Mouse (Mus musculus) gastrocnemius, postnatal 4 days (tissue): Measurements from ENCODE around the gene Baiap2l1. TPM values are rescaled to one million over a fixed set of nuclear protein-coding genes. Genes with fewer than 3 reads are reported as not detected.
"Not testable (repeated sequence)": the region's sequence is repeated elsewhere in the genome, so short reads cannot be mapped to it uniquely, and the experiment has no call there.

ENCODE experiments used
- DNase-seq, 2 experiments: peaks; one replicate each; pipeline ENCODE4 v3.0.0; 2021 to 2022; ENCODE audit warnings: low spot score in 2 of 2, mixed read lengths in 2 of 2
- total RNA-seq, 2 experiments: library from RNA; stranded (reverse); gene quantifications; 2 replicates each; pipeline ENCODE4 v1.2.3; 2021

The Baiap2l1 gene
- total RNA-seq, 2 experiments from 2014 or later = 5.7 to 7.1 TPM

DNA sequence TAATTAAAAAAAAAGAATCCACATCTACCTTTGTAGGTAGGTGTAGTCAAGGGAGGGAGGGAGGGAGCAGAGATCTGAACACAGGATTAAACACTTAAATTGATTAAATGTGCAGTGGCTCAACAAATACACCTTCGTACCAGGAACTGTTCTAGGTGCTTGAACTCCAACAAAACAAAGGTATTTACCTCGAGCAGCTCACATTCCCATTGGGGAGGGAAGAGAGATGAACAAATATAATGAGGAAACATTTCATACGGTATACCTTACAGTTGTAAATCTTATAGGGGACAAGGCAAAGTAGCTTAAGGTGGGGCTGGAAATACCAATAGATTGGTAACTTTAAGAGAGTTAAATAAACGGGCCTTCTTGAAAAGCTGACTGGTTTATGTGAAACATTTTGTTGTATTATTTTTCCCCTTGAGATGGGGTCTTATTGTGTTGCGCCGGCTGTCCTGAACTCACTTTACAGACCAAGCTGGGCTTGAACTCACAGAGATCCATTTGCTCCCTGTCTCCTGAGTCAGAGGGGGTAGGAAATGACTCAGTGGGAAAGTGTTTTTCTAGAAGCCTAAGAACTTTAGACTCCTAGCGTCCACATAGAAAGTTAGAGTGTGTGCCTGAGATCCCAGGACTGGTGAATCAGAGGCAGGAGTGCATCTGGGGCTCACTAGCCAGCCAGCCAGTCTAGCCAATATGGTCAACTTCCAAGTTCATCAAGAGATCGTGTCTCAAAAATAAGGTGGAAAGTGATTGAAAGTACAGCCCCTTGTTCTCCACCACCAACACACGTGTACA, 5.5 kb downstream of the Baiap2l1 start:
- no peak for DNase-seq

- DNase-seq = no peak
Observed at GRCm38 (mm10) chr5:144351185-144351584, 6.7 kb downstream of the Baiap2l1 start.

DNA sequence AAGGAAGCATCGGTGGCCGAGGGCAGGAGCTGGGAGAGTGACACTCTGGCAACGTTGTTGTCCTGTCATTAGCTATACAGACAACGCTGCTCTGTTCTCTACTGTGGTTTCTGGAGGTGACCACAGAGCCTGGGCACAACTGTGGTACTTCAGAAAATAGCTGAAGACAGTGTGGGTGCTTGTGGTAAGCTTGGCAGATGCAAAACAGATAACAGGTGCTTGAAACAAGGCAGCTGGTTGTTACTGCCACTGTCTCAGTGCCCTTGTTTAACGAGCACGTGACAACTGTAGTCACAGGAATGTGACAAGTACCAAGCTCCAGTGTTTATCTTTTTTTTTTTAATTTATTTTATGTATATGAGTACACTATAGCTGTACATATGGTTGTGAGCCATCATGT, 13.3 kb downstream of the Baiap2l1 start:
- DNase-seq = no peak

GRCm38 (mm10) chr5:144341085-144341484, 16.8 kb downstream of the Baiap2l1 start:
- DNase-seq = no peak

DNA sequence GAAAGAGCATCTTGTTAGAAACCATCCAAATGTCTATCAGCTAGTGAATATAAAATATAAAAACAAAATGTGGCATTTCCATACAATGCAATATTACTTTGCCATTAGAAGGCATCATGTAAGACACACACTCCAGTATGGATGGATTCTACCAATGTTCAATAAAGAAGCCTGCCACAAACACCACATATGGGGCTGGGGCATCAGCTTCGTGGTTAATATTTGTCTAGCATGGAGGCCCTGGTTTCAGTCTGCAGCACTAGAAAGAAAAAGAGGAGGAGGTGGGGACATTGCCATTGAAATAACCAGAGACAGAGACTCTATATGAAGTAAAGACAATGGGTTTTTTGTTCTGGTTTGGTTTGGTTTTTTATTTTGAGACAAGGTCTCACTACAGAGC, 19.1 kb downstream of the Baiap2l1 start:
- no peak for DNase-seq

- not testable (repeated sequence) for DNase-seq
Observed at GRCm38 (mm10) chr5:144335357-144335756, 22.6 kb downstream of the Baiap2l1 start.

DNA sequence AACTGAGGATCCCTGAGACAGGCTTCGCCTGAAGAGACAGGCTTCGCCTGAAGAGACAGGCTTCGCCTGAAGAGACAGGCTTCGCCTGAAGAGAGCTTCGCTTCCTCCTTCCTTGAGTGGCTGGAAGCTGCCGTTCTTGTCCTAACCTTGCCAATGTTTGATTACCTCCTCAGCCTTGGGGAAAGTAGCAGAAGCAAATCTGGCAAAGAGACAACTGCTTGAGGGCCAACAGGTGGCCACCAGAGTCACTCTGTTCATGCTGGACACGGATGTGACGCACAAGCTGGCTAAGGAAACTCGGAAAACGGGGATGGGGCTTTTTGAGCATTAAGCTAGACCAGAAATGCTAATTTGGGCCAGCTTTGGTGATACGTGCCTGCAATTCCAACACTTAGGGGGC, 23.9 kb downstream of the Baiap2l1 start:
- no peak for DNase-seq

GRCm38 (mm10) chr5:144322717-144323116, 35.2 kb downstream of the Baiap2l1 start:
- DNase-seq = no peak

- DNase-seq = no peak
Observed at GRCm38 (mm10) chr5:144321681-144322080, 36.2 kb downstream of the Baiap2l1 start.

- no peak for DNase-seq
Observed at GRCm38 (mm10) chr5:144318286-144318685, 39.6 kb downstream of the Baiap2l1 start.

- DNase-seq = no peak
Observed at GRCm38 (mm10) chr5:144317426-144317825, 40.5 kb downstream of the Baiap2l1 start.

DNA sequence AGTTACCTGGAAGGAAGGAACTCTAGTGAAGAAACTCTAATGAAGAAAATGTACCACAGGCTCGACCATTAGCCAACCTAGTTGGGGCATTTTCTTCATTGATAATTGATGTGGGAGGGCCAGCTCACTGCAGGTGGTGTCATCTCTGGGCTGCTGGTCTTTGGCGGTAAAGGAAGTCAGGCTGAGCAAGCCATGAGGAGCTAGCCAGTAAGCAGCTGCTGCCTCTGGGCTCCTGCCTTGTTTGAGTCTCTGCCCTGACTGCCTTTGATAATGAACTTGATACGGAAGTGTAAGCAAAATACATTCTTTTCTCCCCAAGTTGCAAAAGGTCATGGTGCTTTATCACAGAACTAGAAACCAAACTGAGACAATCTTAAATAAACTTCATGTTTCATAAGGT, 41.5 kb downstream of the Baiap2l1 start:
- no peak for DNase-seq

GRCm38 (mm10) chr5:144314731-144315494, 43.0 kb downstream of the Baiap2l1 start:
- no peak for DNase-seq

DNA sequence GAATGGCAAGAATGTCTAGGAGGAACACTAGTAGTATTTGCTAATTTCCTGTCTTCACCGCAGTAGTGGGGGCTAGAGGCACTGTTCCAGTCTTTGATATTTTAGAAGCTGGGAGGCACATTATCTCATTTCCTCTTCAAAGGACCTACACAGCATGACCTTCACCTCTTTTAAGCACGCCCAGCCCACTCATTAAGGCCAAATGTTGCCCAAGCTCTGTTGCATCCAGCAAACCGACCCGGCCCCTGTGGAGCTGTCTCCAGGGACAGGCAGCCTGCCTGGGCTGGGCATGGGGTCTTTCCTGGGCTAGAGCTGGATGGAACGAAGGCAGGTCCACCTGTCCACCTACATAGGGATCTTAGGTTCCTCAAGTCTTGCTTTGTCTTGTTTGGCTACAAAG, 44.6 kb downstream of the Baiap2l1 start:
- no peak for DNase-seq

DNA sequence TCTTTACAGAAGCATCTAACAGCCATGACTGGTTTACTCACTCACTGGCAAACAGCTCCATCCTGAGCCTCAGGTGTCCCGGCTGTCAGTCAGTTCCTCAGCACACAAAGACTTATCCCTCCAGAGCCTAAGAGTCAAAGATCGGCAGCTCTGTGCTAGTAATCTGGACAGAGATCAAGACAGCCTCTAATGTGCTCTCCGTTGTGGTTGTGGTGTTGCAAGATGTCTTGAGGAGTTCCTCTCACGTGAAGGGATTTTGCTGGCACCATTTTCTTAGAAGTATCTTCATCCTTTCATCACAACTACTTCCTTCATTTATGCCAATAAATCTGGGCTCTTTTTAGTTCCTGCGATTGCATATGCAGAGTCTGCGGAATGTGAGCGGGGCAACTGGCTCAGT, 45.7 kb downstream of the Baiap2l1 start:
- DNase-seq = no peak

DNA sequence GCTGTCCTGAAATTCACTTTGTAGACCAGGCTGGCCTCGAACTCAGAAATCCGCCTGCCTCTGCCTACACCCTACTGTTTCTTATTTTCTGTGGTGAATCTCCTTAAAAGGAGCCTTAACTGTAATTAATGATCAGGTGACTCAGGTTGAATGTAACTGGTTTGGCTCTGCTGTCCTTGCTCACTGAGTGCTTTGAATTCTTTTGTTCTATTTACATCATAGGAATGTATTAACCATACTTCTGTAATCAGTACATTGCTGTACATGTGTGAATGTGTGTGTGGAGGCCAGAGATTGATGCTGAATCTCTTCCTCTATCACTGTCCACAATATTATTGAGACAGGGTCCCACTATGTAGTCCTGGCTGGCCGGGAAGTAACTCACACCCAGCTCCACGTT, 49.0 kb downstream of the Baiap2l1 start:
- DNase-seq = no peak

DNA sequence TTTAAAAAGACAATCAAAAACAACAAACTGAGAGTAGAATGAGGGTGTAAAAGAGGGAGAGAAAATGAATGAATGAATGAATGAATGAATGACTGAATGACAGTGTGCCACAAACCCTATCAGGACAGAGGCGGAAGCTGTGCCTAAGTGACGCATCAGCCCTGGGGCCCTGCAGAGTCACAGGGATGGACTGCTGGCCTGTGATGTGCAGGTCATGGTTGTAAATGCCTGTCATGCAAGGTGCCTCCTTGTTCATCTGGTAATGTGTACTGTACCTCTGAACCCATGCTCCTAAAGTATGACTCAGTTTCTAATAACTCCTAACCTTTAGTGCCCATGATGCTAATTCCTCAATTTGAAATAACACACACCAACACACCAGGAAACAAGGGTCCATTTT, 54.8 kb downstream of the Baiap2l1 start:
- no peak for DNase-seq

DNA sequence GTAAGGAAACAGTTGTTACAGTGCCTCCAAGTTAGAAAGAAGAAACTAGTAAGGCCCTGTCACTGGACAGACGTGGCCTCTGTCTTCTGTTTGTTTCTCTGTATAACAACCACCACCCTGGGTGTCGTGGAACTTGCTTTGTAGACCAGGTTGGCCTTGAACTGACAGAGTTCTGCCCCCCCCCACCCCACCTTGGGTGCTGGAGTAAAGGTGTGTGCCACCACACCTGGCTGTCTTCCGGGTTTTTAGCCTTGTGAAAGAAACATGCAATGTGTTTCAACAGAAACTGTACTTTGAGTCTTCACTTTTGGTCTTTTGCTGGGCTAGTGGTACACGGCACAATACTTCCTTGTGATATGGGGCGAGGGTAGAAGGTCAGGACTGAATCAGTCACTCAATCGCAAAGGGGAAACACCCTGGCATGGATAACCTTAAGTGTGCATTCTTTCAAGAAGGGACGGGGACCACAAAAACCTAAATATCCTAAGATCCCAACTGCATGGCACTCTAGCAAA, 61.8 kb downstream of the Baiap2l1 start:
- DNase-seq = no peak

DNA sequence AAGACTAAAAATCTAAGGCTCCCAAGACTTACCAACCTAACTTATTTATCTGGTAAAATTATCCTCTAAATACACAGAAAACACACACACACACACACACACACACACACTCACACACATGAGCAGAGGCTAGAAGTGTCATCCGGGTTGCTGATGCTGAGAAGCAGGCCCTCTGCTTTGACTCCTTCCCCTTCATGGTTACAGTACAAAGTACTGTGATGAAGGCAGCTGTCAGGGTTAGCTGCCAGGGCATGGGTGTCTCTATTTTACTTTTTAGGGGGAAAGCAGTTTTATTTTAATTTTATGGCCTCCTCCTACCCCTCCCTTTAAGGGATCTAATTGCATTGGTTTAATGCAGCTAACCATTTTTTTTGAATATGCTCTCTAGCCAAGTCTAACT, 62.6 kb downstream of the Baiap2l1 start:
- no peak for DNase-seq

GRCm38 (mm10) chr5:144294908-144295307, 63.0 kb downstream of the Baiap2l1 start:
- no peak for DNase-seq

- DNase-seq = no peak
Observed at GRCm38 (mm10) chr5:144289769-144290440, 68.0 kb downstream of the Baiap2l1 start.

DNA sequence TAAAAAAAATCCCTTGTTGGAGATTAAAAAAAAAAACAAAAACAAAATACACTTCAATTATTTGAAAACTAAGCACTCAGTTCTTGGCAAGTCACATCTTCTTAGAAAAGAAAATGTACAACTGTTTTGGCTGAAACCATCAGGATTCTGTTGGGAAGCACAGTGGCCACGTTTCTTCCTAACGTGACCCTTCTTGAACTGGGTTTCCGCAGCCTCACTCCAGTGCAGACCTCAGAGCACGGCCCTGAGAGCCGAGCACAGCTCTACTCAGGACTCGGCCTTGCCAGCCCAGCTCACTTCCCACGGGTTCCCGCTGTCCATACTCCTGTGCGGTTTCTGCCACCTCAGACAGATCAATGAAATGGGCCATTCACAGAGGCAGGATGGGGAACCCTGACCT, 69.5 kb downstream of the Baiap2l1 start:
- no peak for DNase-seq
